Mouse (Mus musculus) liver, adult 2 months (tissue): ENCODE measurements around the gene Neurog2. TPM values are rescaled to one million over a fixed set of nuclear protein-coding genes. Genes with fewer than 3 reads are reported as not detected.

Experiments
- DNase-seq: peaks from one replicate; pipeline ENCODE4 v3.0.0-alpha.2; 2011; ENCODE audit warnings: low read depth, low spot score; ENCODE audit errors: extremely low read depth
- H3K27ac ChIP-seq: fragments of 200-500 bp; replicated peaks from 2 replicates; pipeline ENCODE4 v1.5.1; 2012; ENCODE audit warnings: low read depth, mild to moderate bottlenecking, control low read depth, inconsistent platforms, low read length; ENCODE audit not compliant: insufficient read depth
- H3K27me3 ChIP-seq: fragments of 200-500 bp; 2 replicates; pipeline ENCODE4 v1.6.1; 2012; ENCODE audit warnings: mild to moderate bottlenecking, moderate library complexity, low read length, inconsistent platforms; ENCODE audit not compliant: control insufficient read depth, insufficient read depth
- H3K36me3 ChIP-seq: fragments of 200-500 bp; 2 replicates; pipeline ENCODE4 v1.6.1; 2012; ENCODE audit warnings: low read length, inconsistent platforms; ENCODE audit not compliant: control insufficient read depth, insufficient read depth
- H3K4me1 ChIP-seq: fragments of 200-500 bp; 2 replicates; pipeline ENCODE4 v1.6.1; 2011; ENCODE audit warnings: low read length; ENCODE audit not compliant: control insufficient read depth, insufficient read depth
- H3K4me3 ChIP-seq: fragments of 200-500 bp; 2 replicates; pipeline ENCODE4 v1.5.1; 2011; ENCODE audit warnings: low read depth, mild to moderate bottlenecking, control low read depth, low read length, moderate library complexity; ENCODE audit not compliant: insufficient read depth
- H3K79me2 ChIP-seq: fragments of 200-500 bp; 2 replicates; pipeline ENCODE4 v1.6.1; 2012; ENCODE audit warnings: inconsistent platforms, mild to moderate bottlenecking, low read length, moderate library complexity; ENCODE audit not compliant: control insufficient read depth, insufficient read depth
- H3K9ac ChIP-seq: fragments of 200-500 bp; 2 replicates; pipeline ENCODE4 v1.6.1; 2012; ENCODE audit warnings: low read depth, mild to moderate bottlenecking, control low read depth, inconsistent platforms, low read length
- CTCF ChIP-seq: fragments of 200-500 bp; IDR thresholded peaks from 2 replicates; pipeline ENCODE4 v1.5.1; 2011; ENCODE audit warnings: low read depth, low read length, control low read depth
- POLR2A ChIP-seq: fragments of 200-500 bp; IDR thresholded peaks from 2 replicates; pipeline ENCODE4 v1.6.1; 2011; ENCODE audit warnings: low read length, control low read depth; ENCODE audit not compliant: insufficient read depth; ENCODE audit errors: extremely low read depth
- WGBS: fragments of 180-500 bp; shearing (Covaris S2); methylation state at CpG from one replicate; pipeline ENCODE4 v1.1.7; 2018; 5-methylcytosine and 5-hydroxymethylcytosine counted together
- polyA plus RNA-seq: library from polyadenylated mRNA; depleted of rRNA; stranded (reverse); fragments of >200 nt; gene quantifications from 2 replicates; pipeline ENCODE4 v1.2.3, GENCODE M21; 2012; rRNA removed
- total RNA-seq: library from RNA; depleted of rRNA; stranded (reverse); fragments of >200 nt; gene quantifications from 2 replicates; pipeline ENCODE4 v1.2.3, GENCODE M21; 2014; rRNA removed

Neurog2 gene
- total RNA-seq (not detected in 2 replicates), polyA plus RNA-seq (not detected in 2 replicates)

DNA sequence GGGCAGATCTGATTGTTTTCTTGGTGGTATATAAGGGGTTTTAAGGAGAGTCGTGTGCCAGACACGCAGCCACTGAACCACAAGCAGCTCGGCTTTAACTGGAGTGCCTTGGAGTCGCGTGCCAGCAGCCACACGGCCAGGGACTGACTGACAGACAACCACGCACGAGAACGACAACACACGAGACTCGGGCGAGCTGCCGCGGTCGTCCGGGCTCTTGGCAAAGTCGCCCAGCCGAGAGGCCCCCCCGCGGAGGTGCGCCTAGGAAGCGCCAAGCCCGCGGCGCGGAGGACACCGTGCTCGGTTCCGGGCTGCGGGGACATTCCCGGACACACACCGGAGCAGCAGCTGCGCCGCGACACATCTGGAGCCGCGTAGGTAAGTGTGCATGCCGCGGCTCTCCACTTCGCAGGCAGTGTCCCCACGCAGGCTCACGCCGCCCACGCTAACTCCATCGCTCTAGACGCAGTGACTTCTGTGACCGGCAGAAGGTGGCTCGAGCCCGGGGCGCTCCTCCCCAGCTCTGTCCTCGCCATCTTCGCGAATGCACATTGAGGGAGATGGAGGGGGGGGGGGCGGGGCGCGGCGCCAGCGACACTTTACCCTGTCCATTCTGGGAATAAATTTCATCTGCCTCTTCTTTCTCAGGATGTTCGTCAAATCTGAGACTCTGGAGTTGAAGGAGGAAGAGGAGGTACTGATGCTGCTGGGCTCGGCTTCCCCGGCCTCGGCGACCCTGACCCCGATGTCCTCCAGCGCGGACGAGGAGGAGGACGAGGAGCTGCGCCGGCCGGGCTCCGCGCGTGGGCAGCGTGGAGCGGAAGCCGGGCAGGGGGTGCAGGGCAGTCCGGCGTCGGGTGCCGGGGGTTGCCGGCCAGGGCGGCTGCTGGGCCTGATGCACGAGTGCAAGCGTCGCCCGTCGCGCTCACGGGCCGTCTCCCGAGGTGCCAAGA is at the start of gene Neurog2:
Gene Neurog2, plus strand, starts transcription at position 56 of the 953 bp plus-strand sequence.
- Histone ChIP-seq H3K79me2 (no peaks in the 10 kb centered on the region), H3K9ac (no peak within 1 kb of the TSS), H3K27ac (no peak within 1 kb of the TSS), H3K4me1 (peaks cover 10% of the 10 kb centered on the region; the same call in 1 of the 2 replicates), H3K4me3 (peak within 1 kb of the TSS; percentile 47; the same call in 1 of the 2 replicates), H3K36me3 (no peaks in the 10 kb centered on the region), H3K27me3 (peaks cover 33% of the 10 kb centered on the region)
- TF ChIP-seq CTCF (no peak), POLR2A (no peak)
- 2% methylated on average over 92 of the region's 92 CpGs for WGBS
- no peak for DNase-seq

- no peaks in the 10 kb centered on the region for H3K79me2 ChIP-seq
- DNase-seq: peak; percentile 58
- peaks cover 13% of the 10 kb centered on the region; the same call in 1 of the 2 replicates for H3K4me1 ChIP-seq
- no peaks in the 10 kb centered on the region for H3K27me3 ChIP-seq
- no peak overlapping the region for H3K4me3 ChIP-seq
- no peak overlapping the region for H3K27ac ChIP-seq
- no peak overlapping the region for H3K9ac ChIP-seq
- no peaks in the 10 kb centered on the region for H3K36me3 ChIP-seq
- WGBS: 68% methylated on average over 1 of the region's 1 CpGs
- TF ChIP-seq CTCF: no peak
- TF ChIP-seq POLR2A: no peak
These were observed 35.8 kb upstream of the Neurog2 start for GRCm38 (mm10) chr3:127597136-127597535.

DNA sequence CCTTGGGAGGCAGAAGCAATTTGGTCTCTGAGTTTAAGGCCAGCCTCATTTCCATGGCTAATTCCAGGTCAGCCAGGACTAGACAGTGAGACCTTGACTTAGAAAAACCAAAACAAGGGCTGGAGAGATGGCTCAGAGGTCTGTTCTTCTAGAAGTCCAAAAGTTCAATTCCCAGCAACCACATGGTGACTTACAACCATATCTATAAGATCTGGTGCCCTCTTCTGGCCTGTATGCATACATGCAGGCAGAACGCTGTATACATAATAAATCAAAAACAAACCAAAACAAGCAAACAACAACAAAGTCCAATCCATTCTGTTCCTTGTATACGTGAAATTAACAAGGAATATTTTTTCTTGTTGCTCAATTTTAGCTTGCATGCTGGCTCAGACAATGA is 24.8 kb upstream of the Neurog2 start:
- Histone ChIP-seq H3K27me3 (no peaks in the 10 kb centered on the region), H3K27ac (no peak overlapping the region), H3K79me2 (no peaks in the 10 kb centered on the region), H3K36me3 (no peaks in the 10 kb centered on the region), H3K4me3 (no peak overlapping the region), H3K4me1 (peaks cover 2% of the 10 kb centered on the region; the same call in 1 of the 2 replicates), H3K9ac (no peak overlapping the region)
- no peak for TF ChIP-seq POLR2A
- peak; percentile 37 for TF ChIP-seq CTCF
- peak; percentile 71 for DNase-seq
- WGBS: 85% methylated on average over 2 of the region's 2 CpGs

- DNase-seq: no peak
- TF ChIP-seq POLR2A: no peak
- peak; percentile 87 for TF ChIP-seq CTCF
- WGBS: 2% methylated on average over 36 of the region's 36 CpGs
- peak overlapping the region; percentile 40; the same call in 1 of the 2 replicates for H3K4me3 ChIP-seq
- no peak overlapping the region for H3K9ac ChIP-seq
- H3K27me3 ChIP-seq: peaks cover 19% of the 10 kb centered on the region; the same call in 1 of the 2 replicates
- H3K79me2 ChIP-seq: no peaks in the 10 kb centered on the region
- H3K36me3 ChIP-seq: no peaks in the 10 kb centered on the region
- no peak overlapping the region for H3K27ac ChIP-seq
- no peaks in the 10 kb centered on the region for H3K4me1 ChIP-seq
These were observed 7.6 kb upstream of the Neurog2 start for GRCm38 (mm10) chr3:127625296-127625695.

DNA sequence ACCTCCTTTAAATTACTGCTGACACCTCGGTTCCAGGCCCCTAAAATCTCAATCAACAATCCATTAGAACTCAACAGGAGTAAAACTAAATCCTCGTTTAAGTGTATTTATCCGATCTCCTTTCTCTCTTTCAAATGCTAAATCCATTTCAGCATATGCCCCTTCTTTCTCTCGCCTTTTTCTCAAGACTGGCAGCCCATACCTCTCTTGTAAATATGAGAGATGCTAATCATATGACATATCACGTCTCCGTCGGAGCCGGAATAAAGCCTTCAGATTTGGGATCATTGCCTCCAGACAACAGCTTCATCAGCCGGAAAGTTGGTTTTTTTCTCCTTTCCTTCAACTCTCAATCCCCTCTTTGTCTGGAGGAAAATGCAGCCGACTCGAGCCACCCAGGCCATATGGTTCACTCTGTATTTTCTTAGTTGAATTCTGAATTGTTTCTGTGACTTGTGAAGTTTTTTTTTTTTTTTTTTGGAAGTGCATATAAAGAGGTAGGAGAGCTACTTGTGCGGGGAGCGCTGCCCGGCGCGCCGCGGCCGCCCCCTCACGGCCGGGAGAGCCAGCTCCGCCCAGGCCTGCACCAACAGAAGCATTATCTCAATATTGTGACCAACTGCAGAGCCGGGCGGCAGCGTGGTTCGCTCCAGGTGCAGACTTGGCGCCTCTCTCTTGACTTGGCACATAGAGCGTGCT is 7.1 kb upstream of the Neurog2 start:
- 4% methylated on average over 28 of the region's 28 CpGs for WGBS

More for the DNA sequence above, 7.1 kb upstream of the Neurog2 start:
- no peak for TF ChIP-seq CTCF
- TF ChIP-seq POLR2A: no peak
- no peak overlapping the region for H3K4me3 ChIP-seq
- no peaks in the 10 kb centered on the region for H3K4me1 ChIP-seq
- peaks cover 19% of the 10 kb centered on the region; the same call in 1 of the 2 replicates for H3K27me3 ChIP-seq
- DNase-seq: no peak
- H3K36me3 ChIP-seq: no peaks in the 10 kb centered on the region
- no peak overlapping the region for H3K9ac ChIP-seq
- no peak overlapping the region for H3K27ac ChIP-seq
- no peaks in the 10 kb centered on the region for H3K79me2 ChIP-seq
